Mouse (Mus musculus) lung, postnatal 4 days (tissue): ENCODE data around the gene Olfr398.

Experiments used
- DNase-seq, 2 experiments: peaks; one replicate each; pipeline ENCODE4 v3.0.0; 2021

Olfr398 gene

GRCm38 (mm10) chr11:73990307-73990706 lies at the start of gene Olfr398:
Gene Olfr398 (minus strand): TSS chr11:73990407.
- DNase-seq, result no peak

GRCm38 (mm10) chr11:73993115-73993514 lies 2.9 kb upstream of the Olfr398 start:
- DNase-seq, result no peak

DNA sequence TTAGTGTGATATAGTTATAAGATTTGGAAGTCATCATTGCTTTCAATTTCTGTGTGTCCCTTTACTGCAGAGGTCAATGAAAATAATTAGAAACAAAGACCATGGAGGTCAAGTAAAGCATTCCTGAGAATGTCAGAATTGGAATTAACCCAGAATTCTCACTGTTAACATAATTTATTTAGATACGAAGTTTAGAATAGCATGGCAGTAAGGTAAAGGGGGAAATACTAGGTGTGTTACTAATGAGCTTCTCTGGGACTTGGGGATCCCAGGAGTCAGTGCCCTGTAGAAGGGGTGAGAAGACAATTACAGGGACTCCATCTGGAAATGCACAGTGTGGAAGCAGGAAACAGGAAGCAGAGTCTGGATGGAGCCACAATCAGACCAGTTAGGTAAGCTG lies 29.7 kb downstream of the Olfr398 start, which contains the start of gene Olfr397:
Gene Olfr397, plus strand, starts transcription at position 301 of the 400 bp plus-strand sequence.
- no peak for DNase-seq

DNA sequence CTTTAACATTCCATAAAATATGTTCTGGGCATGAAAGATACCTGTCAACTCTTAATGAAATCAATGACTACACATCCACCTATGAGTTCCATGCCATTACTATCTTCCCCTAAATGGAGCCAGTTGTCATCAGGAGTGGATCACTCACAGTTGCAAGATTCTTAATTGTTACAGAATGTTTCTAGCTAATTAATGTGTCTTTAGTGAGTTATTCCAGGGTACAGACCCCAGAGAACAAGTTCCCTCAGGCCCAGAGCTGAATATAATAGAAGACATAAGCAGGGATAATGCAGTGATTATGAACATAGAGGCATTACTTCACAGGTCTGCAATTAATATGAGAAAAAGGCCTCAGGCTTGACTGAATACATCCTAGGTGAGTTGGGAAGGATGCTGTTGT lies 53.8 kb downstream of the Olfr398 start, which contains the start of gene Olfr23:
Gene Olfr23, plus strand, starts transcription at position 301 of the 400 bp plus-strand sequence.
- no peak for DNase-seq
